Mouse (Mus musculus): ENCODE measurements around the gene Nek5.
A peak's percentile ranks its signal among the peaks of the same experiment; 100 is the strongest.

Gene Nek5

DNA sequence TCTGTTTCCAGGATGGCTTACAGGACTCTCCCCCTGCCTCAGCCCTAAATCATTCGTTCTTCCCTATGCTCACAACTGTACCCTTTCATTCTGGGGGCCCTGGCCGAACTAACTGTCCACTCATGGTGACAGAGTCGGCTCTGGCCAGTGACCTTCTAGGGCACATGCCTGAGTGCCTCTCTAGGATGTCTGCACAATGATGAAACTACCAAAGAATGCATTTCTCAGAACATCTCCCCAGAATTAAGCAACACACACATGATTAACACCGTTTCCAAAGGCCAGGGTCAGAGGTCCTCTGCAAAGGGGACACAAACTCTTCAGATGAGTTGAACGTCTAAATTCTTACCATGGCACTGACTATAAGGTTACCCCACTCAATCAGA, 9.9 kb upstream of the Nek5 start:
- H3K36me3 ChIP-seq (ENCODE audit: insufficient read depth, low read length), result no peaks in the 10 kb centered on the region

DNA sequence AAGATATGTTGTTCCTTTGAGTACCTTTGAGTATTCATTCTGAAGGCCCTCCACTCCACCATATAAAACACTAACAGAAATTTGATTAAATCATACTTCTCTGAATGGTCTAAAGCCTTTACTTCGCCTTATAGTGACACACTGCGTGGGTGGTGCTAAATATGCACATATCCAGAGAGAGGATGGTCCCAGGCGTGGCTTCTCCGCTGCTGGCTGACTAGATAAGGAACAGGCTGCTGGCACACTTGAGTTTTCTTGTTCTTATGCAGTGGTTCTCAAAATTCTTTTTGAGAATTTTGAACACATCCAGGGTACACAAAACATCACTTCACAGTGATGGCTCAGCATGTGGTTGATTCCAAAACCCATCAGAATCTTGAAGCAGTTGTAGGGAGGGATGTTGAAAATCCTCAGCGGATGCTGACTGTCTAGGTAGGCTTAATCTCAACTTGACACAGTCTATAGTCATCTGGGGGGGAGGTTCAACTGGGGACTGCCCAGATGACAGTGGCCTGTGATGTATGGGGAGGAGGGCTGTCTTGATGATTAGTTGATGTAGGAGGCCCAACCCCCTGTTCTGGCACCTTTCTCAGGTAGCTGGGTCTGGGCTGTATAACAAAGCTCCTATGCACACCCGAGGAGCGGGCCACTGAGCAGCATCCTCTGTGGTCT, 9.4 kb upstream of the Nek5 start:
- H3K27me3 ChIP-seq (ENCODE audit: insufficient read depth, low read length), result no peaks in the 10 kb centered on the region
- H3K4me3 ChIP-seq (replicated peaks; ENCODE audit: low read length), result no peak overlapping the region
- H3K4me1 ChIP-seq (replicated peaks; ENCODE audit: low read depth, low read length), result no peaks in the 10 kb centered on the region
- TF ChIP-seq NANOG (IDR thresholded peaks at IDR 0.05; ENCODE audit: borderline replicate concordance, low read length) (no peak), POU5F1 (IDR thresholded peaks at IDR 0.05; ENCODE audit: borderline replicate concordance, low read length) (no peak), CTCF (conservative IDR thresholded peaks at IDR 0.05; ENCODE audit: low read length) (no peak)
- peaks cover 30% of the 10 kb centered on the region for H3K9me3 ChIP-seq (ENCODE audit: low read length)
- no peaks in the 10 kb centered on the region for H3K36me3 ChIP-seq (ENCODE audit: insufficient read depth, low read length)

More for the DNA sequence above, 9.9 kb upstream of the Nek5 start:
- H3K4me1 ChIP-seq (replicated peaks; ENCODE audit: low read depth, low read length), result no peaks in the 10 kb centered on the region
- no peak overlapping the region for H3K4me3 ChIP-seq (replicated peaks; ENCODE audit: low read length)
- TF ChIP-seq NANOG (IDR thresholded peaks at IDR 0.05; ENCODE audit: borderline replicate concordance, low read length), result no peak
- no peak for TF ChIP-seq POU5F1 (IDR thresholded peaks at IDR 0.05; ENCODE audit: borderline replicate concordance, low read length)
- TF ChIP-seq CTCF (conservative IDR thresholded peaks at IDR 0.05; ENCODE audit: low read length), result no peak
- no peaks in the 10 kb centered on the region for H3K27me3 ChIP-seq (ENCODE audit: insufficient read depth, low read length)
- peaks cover 33% of the 10 kb centered on the region for H3K9me3 ChIP-seq (ENCODE audit: low read length)

DNA sequence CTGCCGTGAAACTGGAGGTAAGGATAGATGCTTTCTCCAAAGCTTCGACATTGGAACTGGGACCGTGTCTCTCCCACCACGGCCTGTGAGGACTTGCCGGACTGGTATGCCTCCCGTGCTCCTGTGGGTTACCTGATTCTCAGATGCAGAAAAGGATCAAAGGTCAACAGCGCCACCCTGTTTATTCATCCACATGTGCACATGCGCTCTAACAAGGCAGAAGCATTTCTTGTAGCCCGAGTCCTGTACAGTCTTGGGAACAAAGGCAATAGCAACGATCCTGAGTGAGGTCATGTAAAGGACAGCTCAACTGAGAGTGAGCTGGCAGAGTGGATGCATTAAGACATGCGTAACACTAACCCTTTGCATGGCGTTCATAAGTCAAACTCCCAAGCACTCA, 7.2 kb upstream of the Nek5 start:
- Histone ChIP-seq H3K36me3 (ENCODE audit: insufficient read depth, low read length) (no peaks in the 10 kb centered on the region), H3K4me1 (replicated peaks; ENCODE audit: low read depth, low read length) (no peaks in the 10 kb centered on the region), H3K27me3 (ENCODE audit: insufficient read depth, low read length) (no peaks in the 10 kb centered on the region), H3K4me3 (replicated peaks; ENCODE audit: low read length) (no peak overlapping the region), H3K9me3 (ENCODE audit: low read length) (peaks cover 30% of the 10 kb centered on the region)
- TF ChIP-seq CTCF (conservative IDR thresholded peaks at IDR 0.05; ENCODE audit: low read length) (no peak), NANOG (IDR thresholded peaks at IDR 0.05; ENCODE audit: borderline replicate concordance, low read length) (no peak)

DNA sequence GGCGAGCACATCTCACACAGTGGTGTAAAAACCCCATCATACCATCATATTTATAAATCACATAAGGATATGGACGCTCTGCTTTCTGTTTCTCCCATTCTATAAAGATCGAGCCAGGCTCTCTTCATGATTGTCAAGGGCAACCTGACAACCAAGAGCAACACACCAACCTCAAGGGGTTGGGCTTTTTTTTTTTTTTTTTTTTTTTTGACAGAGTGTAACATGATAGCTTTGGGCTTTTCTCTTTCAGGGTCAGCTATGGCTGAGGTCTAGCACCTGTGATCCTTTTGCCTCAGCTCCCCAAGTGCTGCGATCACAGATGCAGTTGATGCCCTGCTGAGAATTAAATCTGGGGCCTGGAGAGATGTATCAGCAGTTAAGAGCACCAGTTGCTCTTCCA, 17.8 kb downstream of the Nek5 start:
- H3K9me3 ChIP-seq (ENCODE audit: low read length), result no peaks in the 10 kb centered on the region
- no peaks in the 10 kb centered on the region for H3K27me3 ChIP-seq (ENCODE audit: insufficient read depth, low read length)
- H3K4me3 ChIP-seq (replicated peaks; ENCODE audit: low read length), result no peak overlapping the region
- no peaks in the 10 kb centered on the region for H3K36me3 ChIP-seq (ENCODE audit: insufficient read depth, low read length)
- no peaks in the 10 kb centered on the region for H3K4me1 ChIP-seq (replicated peaks; ENCODE audit: low read depth, low read length)
- TF ChIP-seq CTCF (conservative IDR thresholded peaks at IDR 0.05; ENCODE audit: low read length) (no peak), NANOG (IDR thresholded peaks at IDR 0.05; ENCODE audit: borderline replicate concordance, low read length) (no peak), POU5F1 (IDR thresholded peaks at IDR 0.05; ENCODE audit: borderline replicate concordance, low read length) (no peak)

DNA sequence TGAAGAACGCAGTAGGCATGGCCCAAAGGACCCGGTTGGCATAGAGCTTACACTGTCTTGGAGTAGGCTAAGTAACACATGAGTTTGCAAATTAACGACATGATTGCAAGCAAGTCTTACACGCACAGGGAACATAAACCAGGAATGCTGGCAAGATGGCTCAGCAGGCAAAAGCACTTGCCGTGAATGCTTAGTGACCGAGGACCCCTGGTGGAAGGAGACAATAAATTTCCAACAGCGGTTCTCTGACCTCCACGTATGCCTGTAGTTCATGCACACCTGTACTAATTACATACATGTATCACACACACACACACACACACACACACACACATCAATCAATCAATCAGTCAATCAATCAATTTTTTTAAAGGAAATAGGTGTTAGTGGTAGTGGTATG, 33.3 kb downstream of the Nek5 start:
- H3K27me3 ChIP-seq (ENCODE audit: insufficient read depth, low read length), result no peaks in the 10 kb centered on the region
- no peaks in the 10 kb centered on the region for H3K36me3 ChIP-seq (ENCODE audit: insufficient read depth, low read length)
- H3K4me1 ChIP-seq (replicated peaks; ENCODE audit: low read depth, low read length), result no peaks in the 10 kb centered on the region
- TF ChIP-seq CTCF (conservative IDR thresholded peaks at IDR 0.05; ENCODE audit: low read length), result 0 out of 2 replicates have a peak, but pooled peaks have one; percentile 19
- TF ChIP-seq POU5F1 (IDR thresholded peaks at IDR 0.05; ENCODE audit: borderline replicate concordance, low read length), result no peak
- no peaks in the 10 kb centered on the region for H3K9me3 ChIP-seq (ENCODE audit: low read length)
- no peak overlapping the region for H3K4me3 ChIP-seq (replicated peaks; ENCODE audit: low read length)

DNA sequence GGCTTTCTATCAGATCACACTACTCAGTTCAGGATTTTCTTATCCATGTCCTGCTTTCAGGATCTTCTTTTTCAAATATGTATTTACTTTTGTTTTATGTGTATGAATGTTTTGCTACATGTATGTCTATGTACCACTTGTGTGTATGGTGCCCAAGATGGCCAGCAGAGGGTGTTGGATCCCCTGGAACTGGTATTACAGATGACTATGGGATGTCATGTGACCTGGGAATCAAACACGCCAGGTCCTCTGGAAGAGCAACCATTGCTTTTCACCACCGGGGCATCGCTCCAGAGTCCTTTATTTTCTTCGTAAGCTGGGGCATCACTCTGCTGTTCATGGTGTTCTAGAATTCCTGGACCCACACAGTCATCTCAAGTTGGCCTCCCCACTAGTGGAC, 35.6 kb downstream of the Nek5 start:
- H3K36me3 ChIP-seq (ENCODE audit: insufficient read depth, low read length), result no peaks in the 10 kb centered on the region
- TF ChIP-seq CTCF (conservative IDR thresholded peaks at IDR 0.05; ENCODE audit: low read length) (peak; percentile 20; the same call in 1 of the 2 replicates), NANOG (IDR thresholded peaks at IDR 0.05; ENCODE audit: borderline replicate concordance, low read length) (no peak)
- H3K4me1 ChIP-seq (replicated peaks; ENCODE audit: low read depth, low read length), result no peaks in the 10 kb centered on the region
- no peak overlapping the region for H3K4me3 ChIP-seq (replicated peaks; ENCODE audit: low read length)
- H3K27me3 ChIP-seq (ENCODE audit: insufficient read depth, low read length), result no peaks in the 10 kb centered on the region
- no peaks in the 10 kb centered on the region for H3K9me3 ChIP-seq (ENCODE audit: low read length)

DNA sequence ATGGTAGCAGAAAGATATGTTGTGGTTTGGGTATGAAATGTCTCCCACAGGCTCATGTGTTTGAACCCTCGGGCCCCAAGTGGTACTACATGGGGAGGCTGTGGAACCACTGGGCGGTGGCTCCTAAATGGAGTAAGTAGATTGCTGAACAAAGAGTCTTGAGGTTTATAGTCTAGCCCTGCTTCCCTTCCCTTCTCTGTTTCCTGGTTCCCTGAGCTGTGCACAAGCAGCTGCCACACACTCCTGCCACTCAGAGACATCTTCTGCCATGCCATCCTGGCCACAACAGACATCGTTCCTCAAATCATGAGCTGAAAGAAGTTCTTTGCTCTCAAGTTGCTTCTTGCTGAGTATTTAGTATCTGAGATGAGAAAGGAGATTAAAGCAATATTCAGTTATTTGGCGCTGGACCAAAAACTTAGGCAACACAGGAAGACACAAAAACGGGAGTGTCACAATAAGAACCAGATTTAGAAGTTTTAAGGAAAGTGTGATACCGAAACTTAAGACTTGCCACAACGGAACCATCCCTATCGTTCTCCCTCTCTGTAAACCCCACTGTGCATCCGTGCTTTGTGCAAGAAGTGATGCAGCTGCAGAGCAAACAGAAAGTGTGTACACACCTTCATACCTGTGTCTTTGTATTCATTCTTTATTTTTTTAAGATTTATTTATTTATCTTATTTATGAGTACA, 45.4 kb downstream of the Nek5 start:
- TF ChIP-seq CTCF (conservative IDR thresholded peaks at IDR 0.05; ENCODE audit: low read length) (no peak), POU5F1 (IDR thresholded peaks at IDR 0.05; ENCODE audit: borderline replicate concordance, low read length) (no peak)
- H3K4me1 ChIP-seq (replicated peaks; ENCODE audit: low read depth, low read length), result no peaks in the 10 kb centered on the region
- H3K27me3 ChIP-seq (ENCODE audit: insufficient read depth, low read length), result no peaks in the 10 kb centered on the region
- no peak overlapping the region for H3K4me3 ChIP-seq (replicated peaks; ENCODE audit: low read length)
- no peaks in the 10 kb centered on the region for H3K36me3 ChIP-seq (ENCODE audit: insufficient read depth, low read length)
- H3K9me3 ChIP-seq (ENCODE audit: low read length), result no peaks in the 10 kb centered on the region

DNA sequence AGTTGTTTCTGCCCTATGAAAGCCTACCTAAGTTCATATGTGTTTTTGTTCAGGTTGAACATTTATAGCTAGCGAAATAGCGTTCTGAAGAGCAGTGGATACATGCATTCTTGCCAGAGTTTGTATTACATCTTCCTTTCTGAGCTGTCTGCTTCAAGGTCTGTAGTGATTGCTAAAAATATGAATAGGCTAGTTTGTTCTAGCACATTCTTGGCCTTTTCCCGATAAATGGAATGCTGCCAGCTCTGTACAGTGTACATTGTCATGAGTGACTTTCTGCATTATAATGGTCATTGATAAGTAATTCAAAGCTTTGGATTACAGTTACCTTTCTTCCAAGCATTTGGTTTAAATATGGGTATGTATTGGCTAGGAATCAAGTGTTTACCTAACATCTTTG, 63.7 kb downstream of the Nek5 start:
- no peak for TF ChIP-seq POU5F1 (IDR thresholded peaks at IDR 0.05; ENCODE audit: borderline replicate concordance, low read length)
- no peak for TF ChIP-seq CTCF (conservative IDR thresholded peaks at IDR 0.05; ENCODE audit: low read length)
- TF ChIP-seq NANOG (IDR thresholded peaks at IDR 0.05; ENCODE audit: borderline replicate concordance, low read length), result no peak
- Histone ChIP-seq H3K36me3 (ENCODE audit: insufficient read depth, low read length) (peaks cover 45% of the 10 kb centered on the region), H3K4me1 (replicated peaks; ENCODE audit: low read depth, low read length) (peaks cover 23% of the 10 kb centered on the region), H3K4me3 (replicated peaks; ENCODE audit: low read length) (peak overlapping the region; percentile 90), H3K9me3 (ENCODE audit: low read length) (peaks cover 10% of the 10 kb centered on the region; the same call in 1 of the 2 replicates), H3K27me3 (ENCODE audit: insufficient read depth, low read length) (peaks cover 38% of the 10 kb centered on the region)
